ENCODE assay signal across 8 mouse cellular contexts in genomic region chr11:120821076-120821922, GRCm38 (mm10). TPM values are rescaled to one million over a fixed set of nuclear protein-coding genes. Genes with fewer than 3 reads are reported as not detected.
DNase-seq lines count a peak whose midpoint lies in the region; ATAC-seq and TF ChIP-seq lines count a peak whose summit lies in the region.

No protein-coding gene starts in this region.

- H3K4me1 ChIP-seq in kidney, embryonic 14.5 days (ENCODE audit: control insufficient read depth, insufficient read depth, low read length) = peaks cover 14% of the 10 kb centered on the region
- peaks cover 4% of the 10 kb centered on the region; the same call in 1 of the 2 replicates for H3K4me1 ChIP-seq in embryonic fibroblast, embryonic 13.5 days (ENCODE audit: control insufficient read depth, insufficient read depth, low read length)
- H3K4me1 ChIP-seq in intestine, embryonic 14.5 days (replicated peaks; ENCODE audit: control insufficient read depth, insufficient read depth, low read length) = peaks cover 27% of the 10 kb centered on the region
- H3K4me1 ChIP-seq in midbrain, embryonic 10.5 days = peaks cover 52% of the 10 kb centered on the region

- peak overlapping the region; percentile 96; the same call in 1 of the 2 replicates for H3K4me2 ChIP-seq in kidney, embryonic 14.5 days (replicated peaks; ENCODE audit: low read depth, low read length)
- H3K4me2 ChIP-seq in intestine, embryonic 14.5 days (ENCODE audit: low read length) = peak overlapping the region; percentile 98

- H3K9ac ChIP-seq in kidney, embryonic 14.5 days (ENCODE audit: low read depth, low read length) = no peak overlapping the region
- no peak overlapping the region for H3K9ac ChIP-seq in intestine, embryonic 14.5 days (ENCODE audit: low read length)

- ATAC-seq in kidney, embryonic 14.5 days (ENCODE audit: low FRiP score, low TSS enrichment) = no peak
- no peak for ATAC-seq in intestine, embryonic 14.5 days (replicated peaks; ENCODE audit: low FRiP score, low TSS enrichment, low read depth)

- no peak overlapping the region for H3K27ac ChIP-seq in kidney, embryonic 14.5 days (ENCODE audit: low read depth, low read length)
- no peak overlapping the region for H3K27ac ChIP-seq in embryonic fibroblast, embryonic 13.5 days (ENCODE audit: insufficient read depth, low read length)
- H3K27ac ChIP-seq in intestine, embryonic 14.5 days (ENCODE audit: low read depth) = no peak overlapping the region
- H3K27ac ChIP-seq in midbrain, embryonic 10.5 days (replicated peaks) = 0 out of 2 replicates have a peak overlapping the region, but pooled peaks have one; percentile 13

- peaks cover 56% of the 10 kb centered on the region for H3K36me3 ChIP-seq in kidney, embryonic 14.5 days (ENCODE audit: control insufficient read depth, insufficient read depth, low read length)
- H3K36me3 ChIP-seq in intestine, embryonic 14.5 days (ENCODE audit: control insufficient read depth, insufficient read depth, low read length) = peaks cover 60% of the 10 kb centered on the region
- H3K36me3 ChIP-seq in midbrain, embryonic 10.5 days = peaks cover 64% of the 10 kb centered on the region

- no peaks in the 10 kb centered on the region for H3K9me3 ChIP-seq in kidney, embryonic 14.5 days (ENCODE audit: control insufficient read depth, low read length)
- no peaks in the 10 kb centered on the region for H3K9me3 ChIP-seq in intestine, embryonic 14.5 days (ENCODE audit: control insufficient read depth, low read length)
- H3K9me3 ChIP-seq in midbrain, embryonic 10.5 days (replicated peaks) = no peaks in the 10 kb centered on the region

- no peak for TF ChIP-seq CTCF in embryonic fibroblast, embryonic 13.5 days (IDR thresholded peaks at IDR 0.05; ENCODE audit: borderline replicate concordance, insufficient read depth, low read length)

- DNase-seq in kidney, postnatal 4 days = no peak
- DNase-seq in intestine, embryonic 14.5 days (ENCODE audit: low spot score) = no peak
- DNase-seq in midbrain, embryonic 10.5 days (ENCODE audit: low spot score) = no peak
- no peak for DNase-seq in urinary bladder, postnatal 36 days (ENCODE audit: low spot score in 2 of 2)
- no peak for DNase-seq in urinary bladder, postnatal 25 days (ENCODE audit: low spot score)
- DNase-seq in adrenal gland, adult 18-20 months (ENCODE audit: low spot score in 2 of 2) = no peak

- 86% methylated on average over 14 of the region's 14 CpGs for WGBS in kidney, embryonic 14.5 days
- WGBS in intestine, embryonic 14.5 days = 84% methylated on average over 14 of the region's 14 CpGs
- WGBS in midbrain, embryonic 10.5 days = 93% methylated on average over 14 of the region's 14 CpGs

- H3K4me3 ChIP-seq in kidney, embryonic 14.5 days (ENCODE audit: low read length) = peak overlapping the region; percentile 89; the same call in 1 of the 2 replicates
- peak overlapping the region; percentile 93 for H3K4me3 ChIP-seq in embryonic fibroblast, embryonic 13.5 days (ENCODE audit: insufficient read depth, low read length)
- H3K4me3 ChIP-seq in intestine, embryonic 14.5 days (ENCODE audit: low read depth, low read length) = peak overlapping the region; percentile 89
- peak overlapping the region; percentile 97 for H3K4me3 ChIP-seq in midbrain, embryonic 10.5 days

- no peaks in the 10 kb centered on the region for H3K27me3 ChIP-seq in kidney, embryonic 14.5 days (ENCODE audit: control insufficient read depth, insufficient read depth, low read length)
- no peaks in the 10 kb centered on the region for H3K27me3 ChIP-seq in intestine, embryonic 14.5 days (replicated peaks; ENCODE audit: control insufficient read depth, insufficient read depth, low read length)
- H3K27me3 ChIP-seq in midbrain, embryonic 10.5 days (ENCODE audit: low read depth, poor library complexity, severe bottlenecking) = no peaks in the 10 kb centered on the region

- no peak for TF ChIP-seq POLR2A in embryonic fibroblast, embryonic 13.5 days (IDR thresholded peaks at IDR 0.05; ENCODE audit: low read depth, low read length)

RNA-seq across cellular contexts. Expression of gene Fasn, which starts 3.0 kb away (rescaled TPM):
- 54.9 and 79.9 TPM in 2 replicates for polyA plus RNA-seq in kidney, embryonic 14.5 days (2014; fragmentation: Nextera tagmentation; extraction: Ambion mirVana)
- 61.2 and 72.6 TPM in 2 replicates for polyA plus RNA-seq in embryonic fibroblast, embryonic 13.5 days (2011; ENCODE audit: insufficient read length, low read depth, missing spikeins)
- polyA plus RNA-seq in intestine, embryonic 14.5 days (2014; fragmentation: Nextera tagmentation; extraction: Ambion mirVana) = 106 and 115 TPM in 2 replicates
- polyA plus RNA-seq in midbrain, embryonic 10.5 days (2016; fragmentation: Nextera tagmentation; extraction: Ambion mirVana) = 118 and 131 TPM in 2 replicates
- total RNA-seq in adrenal gland, adult 18-20 months (2021) = 1,000 to 10,000 TPM; 2,155 to 5,020 TPM

RNA-seq across cellular contexts. Expression of gene Dus1l, which starts 25.1 kb away (rescaled TPM):
- polyA plus RNA-seq in kidney, embryonic 14.5 days (2014; fragmentation: Nextera tagmentation; extraction: Ambion mirVana) = 58.2 and 80.3 TPM in 2 replicates
- polyA plus RNA-seq in embryonic fibroblast, embryonic 13.5 days (2011; ENCODE audit: insufficient read length, low read depth, missing spikeins) = 23.7 and 24.0 TPM in 2 replicates
- 83.0 and 89.8 TPM in 2 replicates for polyA plus RNA-seq in intestine, embryonic 14.5 days (2014; fragmentation: Nextera tagmentation; extraction: Ambion mirVana)
- 94.4 and 99.2 TPM in 2 replicates for polyA plus RNA-seq in midbrain, embryonic 10.5 days (2016; fragmentation: Nextera tagmentation; extraction: Ambion mirVana)
- total RNA-seq in adrenal gland, adult 18-20 months (2021) = 10 to 100 TPM; 47.8 to 57.2 TPM

RNA-seq across cellular contexts. Expression of gene Gps1, which starts 37.2 kb away (rescaled TPM):
- polyA plus RNA-seq in kidney, embryonic 14.5 days (2014; fragmentation: Nextera tagmentation; extraction: Ambion mirVana) = 213 and 239 TPM in 2 replicates
- polyA plus RNA-seq in embryonic fibroblast, embryonic 13.5 days (2011; ENCODE audit: insufficient read length, low read depth, missing spikeins) = 103 and 112 TPM in 2 replicates
- 221 and 245 TPM in 2 replicates for polyA plus RNA-seq in intestine, embryonic 14.5 days (2014; fragmentation: Nextera tagmentation; extraction: Ambion mirVana)
- 287 TPM in 2 replicates for polyA plus RNA-seq in midbrain, embryonic 10.5 days (2016; fragmentation: Nextera tagmentation; extraction: Ambion mirVana)
- total RNA-seq in adrenal gland, adult 18-20 months (2021) = 100 to 1,000 TPM; 118 to 138 TPM

RNA-seq across cellular contexts. Expression of gene Rfng, which starts 37.3 kb away (rescaled TPM):
- 19.3 and 26.2 TPM in 2 replicates for polyA plus RNA-seq in kidney, embryonic 14.5 days (2014; fragmentation: Nextera tagmentation; extraction: Ambion mirVana)
- 12.8 and 13.0 TPM in 2 replicates for polyA plus RNA-seq in embryonic fibroblast, embryonic 13.5 days (2011; ENCODE audit: insufficient read length, low read depth, missing spikeins)
- 23.8 and 28.3 TPM in 2 replicates for polyA plus RNA-seq in intestine, embryonic 14.5 days (2014; fragmentation: Nextera tagmentation; extraction: Ambion mirVana)
- polyA plus RNA-seq in midbrain, embryonic 10.5 days (2016; fragmentation: Nextera tagmentation; extraction: Ambion mirVana) = 43.4 and 55.9 TPM in 2 replicates
- total RNA-seq in adrenal gland, adult 18-20 months (2021) = 10 to 100 TPM; 18.5 to 19.4 TPM

RNA-seq across cellular contexts. Expression of gene Hmga1b, which starts 58.7 kb away (rescaled TPM):
- polyA plus RNA-seq in kidney, embryonic 14.5 days (2014; fragmentation: Nextera tagmentation; extraction: Ambion mirVana) = 5.2 and 7.9 TPM in 2 replicates
- 1.3 and 15.2 TPM in 2 replicates for polyA plus RNA-seq in embryonic fibroblast, embryonic 13.5 days (2011; ENCODE audit: insufficient read length, low read depth, missing spikeins)
- 7.8 and 9.4 TPM in 2 replicates for polyA plus RNA-seq in intestine, embryonic 14.5 days (2014; fragmentation: Nextera tagmentation; extraction: Ambion mirVana)
- 9.4 and 12.9 TPM in 2 replicates for polyA plus RNA-seq in midbrain, embryonic 10.5 days (2016; fragmentation: Nextera tagmentation; extraction: Ambion mirVana)
- total RNA-seq in adrenal gland, adult 18-20 months (2021) = 10 to 100 TPM; 10.1 to 14.6 TPM
